Mouse (Mus musculus) liver (tissue): Measurements from ENCODE around the gene Olfr740.

Source experiments
- DNase-seq: peaks from one replicate; pipeline ENCODE4 v3.0.0-alpha.2; 2020; ENCODE audit warnings: mixed read lengths

Gene Olfr740

DNA sequence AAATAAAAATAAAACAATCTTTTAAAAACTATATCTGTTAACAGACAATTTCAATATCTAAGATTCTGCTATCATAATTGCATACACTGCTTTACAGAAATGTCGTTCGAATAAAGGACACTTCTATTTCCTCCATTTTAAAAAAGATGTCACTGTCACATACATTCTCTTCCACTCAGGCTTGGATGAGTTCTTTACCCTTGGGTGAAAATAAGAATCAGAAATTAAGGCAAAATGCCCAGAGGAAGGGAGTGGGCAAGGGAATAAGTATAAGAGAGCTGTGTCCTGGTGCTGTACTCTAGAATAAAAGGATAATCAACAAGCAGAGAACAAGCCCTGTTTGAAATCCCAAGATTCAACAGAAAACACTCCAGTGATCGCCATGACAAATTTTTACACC is at the start of gene Olfr740:
TSS of gene Olfr740 (plus strand) at position 301 of the 400 bp plus-strand sequence.
- no peak for DNase-seq

DNA sequence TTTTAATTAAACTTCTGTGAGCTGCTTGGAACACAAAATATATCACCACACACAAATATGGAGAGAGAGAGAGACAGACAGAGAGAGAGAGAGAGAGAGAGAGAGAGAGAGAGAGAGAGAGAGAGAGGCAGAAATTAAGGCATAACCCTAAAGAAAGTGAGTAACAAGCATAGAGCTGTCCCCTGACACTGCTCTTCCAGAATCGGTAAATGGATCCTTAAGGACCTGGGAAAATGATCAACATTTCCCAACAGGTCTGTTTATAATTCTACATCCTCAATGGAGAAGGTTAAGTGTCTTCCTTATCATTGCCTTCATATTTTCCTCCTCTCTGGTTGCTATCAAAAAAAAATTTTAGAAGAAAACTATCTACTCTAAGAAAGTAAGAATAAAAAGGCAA is 38.1 kb upstream of the Olfr740 start, which contains the start of gene Olfr738:
TSS of gene Olfr738 (plus strand) at position 301 of the 400 bp plus-strand sequence.
- no peak for DNase-seq

DNA sequence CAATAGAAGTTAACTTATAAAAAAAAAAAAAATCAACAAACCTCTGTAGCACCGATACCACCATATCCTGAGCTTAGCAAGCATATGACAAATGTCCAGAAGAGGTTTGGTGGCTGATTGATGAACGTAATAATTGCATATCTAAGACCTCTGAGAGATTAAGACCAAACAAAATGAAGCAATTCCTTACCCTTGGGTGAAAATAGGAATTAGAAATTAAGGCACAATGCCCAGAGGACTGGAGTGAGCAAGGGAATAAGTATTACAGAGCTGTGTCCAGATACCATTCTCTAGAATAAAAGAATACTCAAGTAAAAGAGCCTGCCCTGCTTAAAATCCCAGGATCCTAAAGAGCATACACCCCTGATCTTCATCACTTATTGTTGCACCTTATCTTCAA is 27.0 kb upstream of the Olfr740 start, which contains the start of gene Olfr739:
TSS of gene Olfr739 (plus strand) at position 301 of the 400 bp plus-strand sequence.
- no peak for DNase-seq

DNA sequence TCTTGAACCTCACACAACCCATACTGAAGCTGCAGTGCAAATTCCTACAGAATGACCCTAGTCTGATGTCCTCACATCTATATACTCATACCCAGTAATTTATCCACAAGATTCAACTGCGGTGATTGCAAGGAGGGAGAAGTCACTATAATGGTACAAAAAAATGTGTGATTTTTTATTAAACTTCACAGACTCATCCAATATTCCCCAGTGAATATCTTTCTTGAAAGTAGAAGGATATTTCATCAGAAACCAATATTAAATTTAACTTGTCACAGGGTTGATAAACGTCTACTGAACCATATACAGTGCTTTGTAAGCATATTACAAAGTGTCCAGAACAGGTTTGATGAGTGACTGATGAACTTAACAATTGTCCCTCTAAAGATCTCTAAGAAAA is 27.1 kb downstream of the Olfr740 start, which contains the start of gene Olfr741:
TSS of gene Olfr741 (plus strand) at position 301 of the 400 bp plus-strand sequence.
- no peak for DNase-seq

- DNase-seq, result no peak
These were observed 33.1 kb downstream of the Olfr740 start for GRCm38 (mm10) chr14:50478406-50478805.

DNA sequence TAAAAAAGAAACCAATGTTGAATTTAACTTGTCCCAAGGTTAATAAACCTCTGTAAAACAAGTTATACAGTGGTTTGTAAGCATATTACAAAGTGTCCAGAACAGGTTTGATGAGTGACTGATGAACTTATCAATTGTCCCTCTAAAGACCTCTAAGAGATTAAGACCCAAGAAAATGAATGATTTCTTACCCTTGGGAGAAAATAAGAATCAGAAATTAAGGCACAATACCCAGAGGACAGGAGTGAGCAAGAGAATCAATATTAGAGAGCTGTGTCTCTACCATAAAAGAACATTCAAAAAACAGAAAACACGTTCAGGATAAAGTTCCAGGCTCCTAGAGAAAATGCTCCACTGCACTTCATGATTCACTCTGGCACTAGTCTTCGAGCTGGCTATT is 58.0 kb downstream of the Olfr740 start, which contains the start of gene Olfr742:
TSS of gene Olfr742 (plus strand) at position 301 of the 400 bp plus-strand sequence.
- DNase-seq, result no peak
